ENCODE assay signal across 28 mouse cellular contexts in the genomic region with DNA sequence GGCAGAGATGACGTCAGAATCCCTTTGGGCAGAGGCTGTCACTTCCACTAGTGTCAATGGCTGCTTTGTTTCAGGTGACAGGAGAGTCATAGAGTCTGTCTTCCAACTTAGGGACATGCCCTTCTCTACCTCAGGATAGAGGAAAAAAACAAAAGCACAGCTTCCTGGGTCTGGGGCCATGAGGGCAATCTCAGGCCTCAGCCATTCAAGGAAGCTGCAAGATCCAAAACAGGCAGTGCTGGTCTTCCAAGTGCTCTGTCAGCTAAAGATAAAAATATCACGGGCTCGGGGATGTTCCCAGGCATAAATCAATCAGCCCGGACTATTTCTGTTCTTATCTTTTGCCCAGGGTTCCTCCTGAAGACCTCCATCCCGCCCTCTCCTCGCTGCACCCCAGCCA.
DNase-seq lines count a peak whose midpoint lies in the region; ATAC-seq and TF ChIP-seq lines count a peak whose summit lies in the region.
"Had no signal": no experiment of that assay in that cellular context is flagged by ENCODE, and none has a peak within 500 bp of the region (broad histone marks: within the 10 kb centered on the region; RNA-seq: fewer than 3 reads in every experiment).

No protein-coding gene starts in this region.

- intact Hi-C loops in heart, postnatal 10 days (cut with DNase I), result loop anchor here (10.0 kb wide), 1 partner anchor 1026 kb away; no protein-coding TSS in a partner anchor

- no peak for ATAC-seq in heart, embryonic 12.5 days (ENCODE audit: insufficient number of reproducible peaks, low FRiP score)
- ATAC-seq: intestine, postnatal 0 days had no signal

- H3K36me3 ChIP-seq in heart, embryonic 12.5 days, result no peaks in the 10 kb centered on the region
- peaks cover 22% of the 10 kb centered on the region for H3K36me3 ChIP-seq in liver, adult 2 months (ENCODE audit: control insufficient read depth, insufficient read depth, low read length)
- H3K36me3 ChIP-seq: embryonic facial prominence, embryonic 13.5 days; forebrain, embryonic 12.5 days; G1E; hindbrain, embryonic 12.5 days; limb, embryonic 12.5 days; midbrain, embryonic 13.5 days had no signal

- H3K4me1 ChIP-seq in heart, embryonic 12.5 days (replicated peaks), result peaks cover 12% of the 10 kb centered on the region
- peaks cover 4% of the 10 kb centered on the region; the same call in 1 of the 2 replicates for H3K4me1 ChIP-seq in liver, adult 2 months (ENCODE audit: control insufficient read depth, insufficient read depth, low read length)
- H3K4me1 ChIP-seq: embryonic facial prominence, embryonic 13.5 days had no signal

- H3K4me3 ChIP-seq in heart, embryonic 12.5 days, result no peak overlapping the region
- H3K4me3 ChIP-seq in liver, adult 2 months (ENCODE audit: insufficient read depth, low read depth, low read length), result no peak overlapping the region
- H3K4me3 ChIP-seq: embryonic facial prominence, embryonic 13.5 days; erythroblast, embryonic 14.5 days; forebrain, embryonic 12.5 days; hindbrain, embryonic 12.5 days; limb, embryonic 12.5 days; midbrain, embryonic 13.5 days had no signal

- H3K9ac ChIP-seq in heart, embryonic 12.5 days, result no peak overlapping the region
- no peak overlapping the region for H3K9ac ChIP-seq in liver, adult 2 months (ENCODE audit: low read depth, low read length)
- H3K9ac ChIP-seq: embryonic facial prominence, embryonic 13.5 days; forebrain, embryonic 12.5 days; hindbrain, embryonic 12.5 days; limb, embryonic 12.5 days; midbrain, embryonic 13.5 days had no signal

- no peak for DNase-seq in heart, postnatal 10 days
- no peak for DNase-seq in liver, adult 2 months (ENCODE audit: extremely low read depth, low read depth, low spot score)
- no peak for DNase-seq in liver
- DNase-seq in kidney, postnatal 36 days, result peak; percentile 27 to 41
- peak; percentile 29 for DNase-seq in skeletal muscle tissue, adult 2 months (ENCODE audit: low read depth, low spot score)
- DNase-seq in thymus, postnatal 36 days, result no peak
- DNase-seq: adrenal gland, postnatal 10 days; B cell, adult 2 months; cerebellum, adult 8-10 months; embryo, embryonic 11 days; gastrocnemius, postnatal 14 days; layer of hippocampus, postnatal 36 days; lung, adult 2 months; lung, postnatal 14 days; right cerebral cortex, postnatal 14 days; spleen, adult 18-20 months; thymus, postnatal 14 days had no signal

- H3K27me3 ChIP-seq in heart, embryonic 12.5 days (replicated peaks), result no peaks in the 10 kb centered on the region
- no peaks in the 10 kb centered on the region for H3K27me3 ChIP-seq in liver, adult 2 months (ENCODE audit: control insufficient read depth, insufficient read depth, low read length)
- H3K27me3 ChIP-seq: CH12.LX; forebrain, embryonic 12.5 days; hindbrain, embryonic 12.5 days; midbrain, embryonic 13.5 days had no signal

- no peak overlapping the region for H3K27ac ChIP-seq in heart, embryonic 12.5 days (ENCODE audit: poor library complexity, severe bottlenecking)
- peak overlapping the region; percentile 64; the same call in 1 of the 2 replicates for H3K27ac ChIP-seq in liver, adult 2 months (replicated peaks; ENCODE audit: insufficient read depth, low read depth, low read length)
- H3K27ac ChIP-seq: embryonic facial prominence, embryonic 13.5 days; forebrain, embryonic 12.5 days; hindbrain, embryonic 12.5 days; limb, embryonic 12.5 days; midbrain, embryonic 13.5 days had no signal

- H3K79me2 ChIP-seq in liver, adult 2 months (ENCODE audit: control insufficient read depth, insufficient read depth, low read length), result no peaks in the 10 kb centered on the region

- TF ChIP-seq CTCF in liver, adult 2 months (IDR thresholded peaks at IDR 0.05; ENCODE audit: low read depth, low read length), result no peak

- H3K4me2 ChIP-seq in heart, embryonic 12.5 days, result 0 out of 2 replicates have a peak overlapping the region, but pooled peaks have one; percentile 11
- H3K4me2 ChIP-seq: embryonic facial prominence, embryonic 13.5 days; forebrain, embryonic 12.5 days; heart, embryonic 11.5 days; hindbrain, embryonic 12.5 days; limb, embryonic 12.5 days; midbrain, embryonic 13.5 days had no signal

- WGBS in heart, embryonic 12.5 days, result 9% methylated on average over 6 of the region's 6 CpGs
- WGBS in liver, adult 2 months, result 49% methylated on average over 6 of the region's 6 CpGs

- no peak for TF ChIP-seq POLR2A in liver, adult 2 months (IDR thresholded peaks at IDR 0.05; ENCODE audit: extremely low read depth, insufficient read depth, low read length)

- H3K9me3 ChIP-seq in heart, embryonic 12.5 days (replicated peaks), result no peaks in the 10 kb centered on the region
- H3K9me3 ChIP-seq: embryonic facial prominence, embryonic 13.5 days; forebrain, embryonic 12.5 days; hindbrain, embryonic 12.5 days; limb, embryonic 12.5 days; midbrain, embryonic 13.5 days had no signal

Comparison
In these comparisons a context has a peak if more than half of its experiments do, and no peak if none do; other contexts are left out.
1. DNase-seq: peak in kidney, postnatal 36 days (2 of 2) and skeletal muscle tissue, adult 2 months (single experiment); none in heart, postnatal 10 days (0 of 2), liver, adult 2 months (single experiment), liver (single experiment) and thymus, postnatal 36 days (0 of 2).